8 mouse cellular contexts compared by ENCODE assay signal in genomic region chr15:81872262-81873136, GRCm38 (mm10). TPM values are rescaled to one million over a fixed set of nuclear protein-coding genes. Genes with fewer than 3 reads are reported as not detected.
DNase-seq lines count a peak whose midpoint lies in the region; ATAC-seq and TF ChIP-seq lines count a peak whose summit lies in the region.

Gene Aco2, plus strand, starts transcription at chr15:81872309.

- no peak for TF ChIP-seq CTCF in bone marrow, adult 2 months (IDR thresholded peaks at IDR 0.05; ENCODE audit: control insufficient read depth, insufficient read depth, low read length)

- peak within 1 kb of the TSS; percentile 81 for H3K4me2 ChIP-seq in embryonic facial prominence, embryonic 15.5 days (replicated peaks)
- peak within 1 kb of the TSS; percentile 87 for H3K4me2 ChIP-seq in kidney, embryonic 14.5 days (replicated peaks; ENCODE audit: low read depth, low read length)
- peak within 1 kb of the TSS; percentile 81 for H3K4me2 ChIP-seq in limb, embryonic 15.5 days

- H3K9me3 ChIP-seq in embryonic facial prominence, embryonic 15.5 days (replicated peaks) = no peaks in the 10 kb centered on the region
- H3K9me3 ChIP-seq in kidney, embryonic 14.5 days (ENCODE audit: control insufficient read depth, low read length) = no peaks in the 10 kb centered on the region
- H3K9me3 ChIP-seq in limb, embryonic 15.5 days = no peaks in the 10 kb centered on the region

- peak; percentile 99 for DNase-seq in 416B (ENCODE audit: low read depth)
- DNase-seq in heart, adult 8-10 months (ENCODE audit: low spot score) = peak; percentile 100
- DNase-seq in monocyte, adult 2 months (ENCODE audit: low read depth in 1 of 2, low spot score in 2 of 2) = peak; percentile 98 to 99
- peak; percentile 98 to 99 for DNase-seq in spleen, postnatal 36 days (ENCODE audit: low spot score in 2 of 2)

- H3K27ac ChIP-seq in bone marrow, adult 2 months (ENCODE audit: control insufficient read depth, insufficient read depth, low read depth, low read length, poor library complexity) = peak within 1 kb of the TSS; percentile 89
- H3K27ac ChIP-seq in embryonic facial prominence, embryonic 15.5 days (replicated peaks) = peak within 1 kb of the TSS; percentile 100
- peak within 1 kb of the TSS; percentile 98 for H3K27ac ChIP-seq in kidney, embryonic 14.5 days (ENCODE audit: low read depth, low read length)
- peak within 1 kb of the TSS; percentile 99 for H3K27ac ChIP-seq in limb, embryonic 15.5 days

- peak; percentile 89 for ATAC-seq in embryonic facial prominence, embryonic 15.5 days (ENCODE audit: insufficient number of reproducible peaks, low FRiP score, low TSS enrichment, low read depth)
- ATAC-seq in kidney, embryonic 14.5 days (ENCODE audit: low FRiP score, low TSS enrichment) = peak; percentile 83
- peak; percentile 89 for ATAC-seq in limb, embryonic 15.5 days (ENCODE audit: insufficient number of reproducible peaks, low FRiP score, low TSS enrichment, low read depth)

- WGBS in bone marrow, adult 2 months = under 1% methylated on average over 53 of the region's 53 CpGs
- under 1% methylated on average over 53 of the region's 53 CpGs for WGBS in embryonic facial prominence, embryonic 15.5 days
- WGBS in kidney, embryonic 14.5 days = under 1% methylated on average over 53 of the region's 53 CpGs
- WGBS in limb, embryonic 15.5 days = under 1% methylated on average over 52 of the region's 53 CpGs

- peaks cover 30% of the 10 kb centered on the region for H3K36me3 ChIP-seq in embryonic facial prominence, embryonic 15.5 days
- H3K36me3 ChIP-seq in kidney, embryonic 14.5 days (ENCODE audit: control insufficient read depth, insufficient read depth, low read length) = peaks cover 35% of the 10 kb centered on the region
- peaks cover 33% of the 10 kb centered on the region for H3K36me3 ChIP-seq in limb, embryonic 15.5 days

- H3K4me1 ChIP-seq in bone marrow, adult 2 months (ENCODE audit: control insufficient read depth, insufficient read depth, low read length) = no peaks in the 10 kb centered on the region; the same call in 1 of the 2 replicates
- peaks cover 20% of the 10 kb centered on the region for H3K4me1 ChIP-seq in embryonic facial prominence, embryonic 15.5 days
- H3K4me1 ChIP-seq in kidney, embryonic 14.5 days (ENCODE audit: control insufficient read depth, insufficient read depth, low read length) = peaks cover 3% of the 10 kb centered on the region; the same call in 1 of the 2 replicates
- H3K4me1 ChIP-seq in limb, embryonic 15.5 days = peaks cover 12% of the 10 kb centered on the region

- H3K9ac ChIP-seq in embryonic facial prominence, embryonic 15.5 days = peak within 1 kb of the TSS; percentile 98
- H3K9ac ChIP-seq in kidney, embryonic 14.5 days (ENCODE audit: low read depth, low read length) = peak within 1 kb of the TSS; percentile 85
- peak within 1 kb of the TSS; percentile 95 for H3K9ac ChIP-seq in limb, embryonic 15.5 days

- peak; percentile 40; the same call in 1 of the 2 replicates for TF ChIP-seq POLR2A in bone marrow, adult 2 months (IDR thresholded peaks at IDR 0.05; ENCODE audit: borderline replicate concordance, control insufficient read depth, low read depth, low read length)

- H3K27me3 ChIP-seq in embryonic facial prominence, embryonic 15.5 days = no peaks in the 10 kb centered on the region
- no peaks in the 10 kb centered on the region for H3K27me3 ChIP-seq in kidney, embryonic 14.5 days (ENCODE audit: control insufficient read depth, insufficient read depth, low read length)
- H3K27me3 ChIP-seq in limb, embryonic 15.5 days = no peaks in the 10 kb centered on the region

- H3K4me3 ChIP-seq in bone marrow, adult 2 months (replicated peaks; ENCODE audit: control insufficient read depth, low read depth, low read length) = peak within 1 kb of the TSS; percentile 85
- peak within 1 kb of the TSS; percentile 100 for H3K4me3 ChIP-seq in embryonic facial prominence, embryonic 15.5 days (replicated peaks)
- H3K4me3 ChIP-seq in kidney, embryonic 14.5 days (ENCODE audit: low read length) = peak within 1 kb of the TSS; percentile 97
- H3K4me3 ChIP-seq in limb, embryonic 15.5 days = peak within 1 kb of the TSS; percentile 100

RNA-seq across cellular contexts. Expression of gene Aco2, which starts in this region (rescaled TPM):
- 41.0 and 71.1 TPM in 2 replicates for polyA plus RNA-seq in bone marrow, adult 2 months (2011; ENCODE audit: insufficient read depth, insufficient read length, low replicate concordance, missing spikeins)
- polyA plus RNA-seq in embryonic facial prominence, embryonic 15.5 days (2015; fragmentation: Nextera tagmentation; extraction: Ambion mirVana) = 156 and 164 TPM in 2 replicates
- total RNA-seq in heart, adult 8-10 months (2022) = 1,000 to 10,000 TPM; 2,119 to 2,448 (median 2,260) TPM
- polyA plus RNA-seq in kidney, embryonic 14.5 days (2014; fragmentation: Nextera tagmentation; extraction: Ambion mirVana) = 123 and 191 TPM in 2 replicates
- polyA plus RNA-seq in limb, embryonic 15.5 days (2015; fragmentation: Nextera tagmentation; extraction: Ambion mirVana) = 144 and 165 TPM in 2 replicates

Comparison
In these comparisons a context has a peak if more than half of its experiments do, and no peak if none do; other contexts are left out.
1. Peak in every context shown above with its lines: DNase-seq, ATAC-seq, H3K4me3 ChIP-seq and H3K27ac ChIP-seq.